ENCODE assay signal across 13 mouse cellular contexts in the genomic region with DNA sequence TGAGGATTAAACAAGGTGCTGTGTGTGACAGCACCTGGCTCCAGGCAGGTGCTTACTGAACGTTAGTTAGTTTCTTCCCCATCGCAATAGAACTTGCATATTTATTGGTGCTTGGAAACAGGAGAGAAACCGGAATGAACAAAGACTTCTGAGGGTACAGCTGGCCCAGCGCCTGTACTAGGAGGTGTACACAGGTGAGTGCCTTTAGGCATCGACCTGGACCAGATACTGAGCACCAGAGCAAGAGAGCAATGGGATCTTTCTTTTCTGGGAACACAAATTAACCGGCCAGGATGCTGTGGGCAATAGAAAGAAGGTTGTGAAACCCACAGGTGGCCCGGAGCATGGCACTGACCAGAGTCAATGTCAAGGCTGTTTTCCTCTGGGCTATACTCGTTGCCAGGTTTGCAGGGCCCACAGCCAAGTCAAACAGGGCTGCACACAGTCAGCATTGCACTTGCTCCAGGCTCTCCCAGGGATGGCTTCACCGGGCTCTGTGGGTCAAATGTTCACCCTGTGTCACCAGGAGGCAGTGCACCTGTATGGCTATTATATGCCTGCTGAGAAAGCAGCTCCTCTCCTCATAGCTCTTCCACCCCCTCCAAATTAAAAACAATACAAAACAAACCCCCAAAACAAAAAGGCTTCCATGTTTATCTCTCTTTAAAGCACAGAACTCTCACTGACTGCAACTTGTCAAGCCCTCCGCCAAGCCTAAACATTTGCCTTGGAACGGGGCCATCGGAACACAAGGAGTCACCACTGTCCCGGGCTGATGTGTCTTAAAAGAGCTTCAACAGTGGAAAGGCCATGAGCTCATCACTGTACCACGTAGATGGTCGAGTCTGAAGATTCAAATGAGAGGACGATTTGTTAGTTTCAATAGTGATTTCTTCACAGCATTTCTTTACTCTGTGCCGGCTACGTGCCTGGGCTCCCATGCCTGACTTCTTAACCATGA.
DNase-seq lines count a peak whose midpoint lies in the region; ATAC-seq and TF ChIP-seq lines count a peak whose summit lies in the region.
"Had no signal": no experiment of that assay in that cellular context is flagged by ENCODE, and none has a peak within 500 bp of the region (broad histone marks: within the 10 kb centered on the region; RNA-seq: fewer than 3 reads in every experiment).

No protein-coding gene starts in this region.

- WGBS in lung, embryonic 16.5 days = 51% methylated on average over 18 of the region's 18 CpGs
- WGBS in forebrain, postnatal 0 days = 72% methylated on average over 18 of the region's 18 CpGs

- ATAC-seq in lung, embryonic 16.5 days (ENCODE audit: low read depth) = peak; percentile 67; the same call in 1 of the 2 replicates
- ATAC-seq in forebrain, postnatal 0 days = no peak

- H3K9ac ChIP-seq in lung, embryonic 16.5 days (ENCODE audit: low read length) = no peak overlapping the region
- no peak overlapping the region for H3K9ac ChIP-seq in forebrain, postnatal 0 days

- peaks cover 13% of the 10 kb centered on the region for H3K4me1 ChIP-seq in lung, embryonic 16.5 days (replicated peaks; ENCODE audit: control insufficient read depth, insufficient read depth, low read length)
- 0 out of 2 replicates have a peak, but pooled peaks cover 3% of the 10 kb centered on the region for H3K4me1 ChIP-seq in forebrain, postnatal 0 days (ENCODE audit: insufficient read depth)

- H3K9me3 ChIP-seq in lung, embryonic 16.5 days (ENCODE audit: control insufficient read depth, low read length) = no peaks in the 10 kb centered on the region
- H3K9me3 ChIP-seq in forebrain, postnatal 0 days (ENCODE audit: low read length) = no peaks in the 10 kb centered on the region
- H3K9me3 ChIP-seq: midbrain, embryonic 10.5 days had no signal

- peak; percentile 56 for DNase-seq in adrenal gland, adult 2 months
- DNase-seq in adrenal gland, adult 18-20 months (ENCODE audit: low spot score in 2 of 2) = no peak
- peak; percentile 7 for DNase-seq in kidney, postnatal 14 days
- no peak for DNase-seq in kidney, adult 9 months
- DNase-seq in cerebellum, postnatal 25 days = peak; percentile 57 to 74
- no peak for DNase-seq in forebrain, postnatal 0 days
- no peak for DNase-seq in ovary, adult 18-20 months (ENCODE audit: low spot score)
- DNase-seq: gastrocnemius, postnatal 36 days; spleen, adult 18-20 months had no signal

- no peak overlapping the region for H3K4me3 ChIP-seq in lung, embryonic 16.5 days (ENCODE audit: low read length)
- H3K4me3 ChIP-seq in forebrain, postnatal 0 days (ENCODE audit: low read depth, low read length) = no peak overlapping the region
- H3K4me3 ChIP-seq: midbrain, embryonic 10.5 days had no signal

- no peaks in the 10 kb centered on the region for H3K36me3 ChIP-seq in lung, embryonic 16.5 days (ENCODE audit: control insufficient read depth, insufficient read depth, low read length)
- no peaks in the 10 kb centered on the region for H3K36me3 ChIP-seq in forebrain, postnatal 0 days (ENCODE audit: insufficient read depth)
- H3K36me3 ChIP-seq: G1E; midbrain, embryonic 10.5 days had no signal

- H3K27me3 ChIP-seq in lung, embryonic 16.5 days (ENCODE audit: control insufficient read depth, insufficient read depth, low read depth, low read length) = no peaks in the 10 kb centered on the region
- no peaks in the 10 kb centered on the region for H3K27me3 ChIP-seq in forebrain, postnatal 0 days (ENCODE audit: insufficient read depth, low read length)

- no peak overlapping the region; the same call in 1 of the 2 replicates for H3K4me2 ChIP-seq in lung, embryonic 16.5 days (ENCODE audit: low read depth, low read length)
- H3K4me2 ChIP-seq in forebrain, postnatal 0 days (ENCODE audit: low read depth) = no peak overlapping the region

- no peak for TF ChIP-seq CTCF in forebrain, postnatal 0 days (IDR thresholded peaks at IDR 0.05; ENCODE audit: low read depth)

- no peak overlapping the region for H3K27ac ChIP-seq in lung, embryonic 16.5 days (ENCODE audit: low read length)
- H3K27ac ChIP-seq in forebrain, postnatal 0 days (ENCODE audit: low read depth, low read length) = no peak overlapping the region
- H3K27ac ChIP-seq: kidney, postnatal 0 days; midbrain, embryonic 10.5 days had no signal

Comparison
In these comparisons a context has a peak if more than half of its experiments do, and no peak if none do; other contexts are left out.
1. DNase-seq: peak in adrenal gland, adult 2 months (single experiment), kidney, postnatal 14 days (single experiment) and cerebellum, postnatal 25 days (2 of 2); none in adrenal gland, adult 18-20 months (0 of 2), kidney, adult 9 months (single experiment), forebrain, postnatal 0 days (single experiment) and ovary, adult 18-20 months (single experiment).